Mouse (Mus musculus) megakaryocyte-erythroid progenitor cell, adult 5-6 weeks (primary cell): ENCODE data around the gene Hgd. TPM values are rescaled to one million over a fixed set of nuclear protein-coding genes. Genes with fewer than 3 reads are reported as not detected.

Experiments
- ATAC-seq: replicated peaks from 2 replicates; pipeline ENCODE4 v1.8.0; 2016; ENCODE audit warnings: mild to moderate bottlenecking, inconsistent platforms; ENCODE audit not compliant: severe bottlenecking, poor library complexity, low FRiP score, low TSS enrichment
- total RNA-seq, 2 experiments: library from RNA; stranded (forward) in 1 of 2; stranded (reverse) in 1 of 2; fragments of 200-1000, 215-1000 nt in 1 of 2; fragments of >200 nt in 1 of 2; fragmentation: Nextera tagmentation in 1 of 2; gene quantifications; 2 replicates each; pipeline ENCODE4 v1.2.3; 2014 to 2017

Hgd gene
- total RNA-seq, 2 experiments from 2014 or later: not detected

DNA sequence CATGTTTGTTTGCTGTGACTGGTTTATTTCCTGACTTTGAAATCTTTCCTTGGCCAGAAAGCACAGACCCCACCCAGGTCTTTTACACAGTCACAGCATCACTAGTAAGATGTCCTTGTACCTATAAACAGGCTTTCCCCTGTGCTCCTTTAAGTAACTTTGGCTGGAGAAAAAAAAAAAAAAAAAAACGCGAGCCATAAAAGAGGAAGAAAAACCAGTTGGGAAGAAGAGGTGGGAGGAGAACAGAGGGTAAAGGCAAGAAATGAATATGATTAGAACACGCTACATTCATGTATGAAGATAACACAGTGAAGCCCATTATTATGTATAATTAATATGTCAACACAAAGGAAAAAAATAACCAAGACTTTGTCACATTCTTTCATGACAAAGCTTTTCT, 4.6 kb upstream of the Hgd start:
- ATAC-seq: no peak

GRCm38 (mm10) chr16:37579591-37579990, 362 bp upstream of the Hgd start:
- no peak for ATAC-seq

DNA sequence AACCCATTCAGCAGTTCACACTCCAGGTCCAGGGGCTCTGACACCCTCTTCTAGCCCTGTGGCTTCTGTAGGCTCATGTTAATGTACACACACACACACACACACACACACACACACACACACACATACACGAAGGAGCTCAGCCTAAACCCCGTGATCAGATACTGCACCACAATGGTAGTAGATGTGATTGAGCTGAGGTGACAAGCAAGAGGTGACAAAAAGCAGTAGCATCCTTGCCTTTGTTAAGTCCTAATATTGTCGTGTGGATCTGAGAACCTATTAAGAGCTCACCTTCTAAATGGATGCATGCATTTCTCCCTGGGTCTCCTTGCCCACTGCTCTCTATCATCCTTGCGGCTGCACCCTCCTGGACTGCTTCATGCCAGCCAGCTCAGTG, 698 bp downstream of the Hgd start:
- no peak for ATAC-seq

- no peak for ATAC-seq
Observed at GRCm38 (mm10) chr16:37581901-37582300, 1.9 kb downstream of the Hgd start.

- ATAC-seq: no peak
Observed at GRCm38 (mm10) chr16:37583306-37583705, 3.4 kb downstream of the Hgd start.

DNA sequence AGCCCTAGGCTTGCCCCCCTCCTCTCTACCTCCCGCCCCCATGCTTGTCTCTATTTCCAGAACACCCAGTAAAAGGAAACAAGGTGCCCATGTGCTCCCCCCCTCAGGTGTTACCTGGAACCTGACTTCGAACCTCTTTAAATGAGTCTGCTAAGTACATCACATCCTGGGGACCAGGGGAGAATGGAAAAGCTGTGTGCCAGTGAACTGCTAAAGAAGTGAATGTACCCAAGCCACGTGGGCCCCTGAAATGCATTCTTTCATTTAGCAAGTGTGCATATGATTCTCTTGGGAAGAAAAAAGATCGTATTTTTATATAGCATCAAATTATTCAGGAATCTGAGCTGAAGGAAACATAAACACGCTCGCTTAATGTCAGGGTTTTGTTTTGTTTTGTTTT, 3.8 kb downstream of the Hgd start:
- ATAC-seq: no peak

DNA sequence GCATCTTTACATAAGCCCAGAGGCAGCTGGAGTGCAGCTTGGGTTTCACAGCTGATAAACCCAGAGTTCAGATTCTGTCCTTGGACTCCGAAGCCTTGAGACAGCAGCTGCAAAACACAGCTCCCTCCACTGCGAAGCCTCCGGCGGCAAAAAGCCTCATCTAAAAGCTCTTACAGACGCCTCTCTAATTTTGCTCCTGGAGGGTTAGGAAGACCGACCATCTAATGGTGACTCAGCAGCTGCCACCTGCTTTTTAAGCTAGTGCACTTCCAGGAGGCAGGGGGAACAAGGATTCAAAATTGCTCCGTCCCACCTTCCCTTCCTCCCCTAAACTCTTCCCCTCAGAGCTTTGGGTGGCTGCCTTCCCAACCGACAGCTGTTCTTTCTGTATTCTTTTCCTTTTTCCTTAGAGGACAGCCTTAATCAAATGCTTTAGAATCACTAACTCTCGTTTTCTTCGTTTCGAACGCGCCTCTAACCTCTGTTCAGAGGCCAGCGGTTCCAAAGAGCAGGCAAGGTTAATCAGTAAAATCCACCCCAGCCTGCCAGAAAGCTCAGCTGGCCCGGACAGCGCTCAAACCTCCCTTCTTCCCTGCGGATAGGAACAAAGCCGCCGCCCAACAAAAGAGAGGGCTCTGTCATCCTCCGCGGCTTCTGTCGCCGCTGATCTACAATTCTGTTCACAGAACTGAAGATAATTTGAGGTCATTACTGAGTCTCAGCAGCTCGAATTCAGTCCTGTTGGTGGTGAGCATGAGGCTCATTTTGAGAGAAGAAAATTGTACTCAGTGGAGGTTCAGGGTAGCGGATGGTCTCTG, 4.5 kb downstream of the Hgd start:
- ATAC-seq: peak; percentile 87

DNA sequence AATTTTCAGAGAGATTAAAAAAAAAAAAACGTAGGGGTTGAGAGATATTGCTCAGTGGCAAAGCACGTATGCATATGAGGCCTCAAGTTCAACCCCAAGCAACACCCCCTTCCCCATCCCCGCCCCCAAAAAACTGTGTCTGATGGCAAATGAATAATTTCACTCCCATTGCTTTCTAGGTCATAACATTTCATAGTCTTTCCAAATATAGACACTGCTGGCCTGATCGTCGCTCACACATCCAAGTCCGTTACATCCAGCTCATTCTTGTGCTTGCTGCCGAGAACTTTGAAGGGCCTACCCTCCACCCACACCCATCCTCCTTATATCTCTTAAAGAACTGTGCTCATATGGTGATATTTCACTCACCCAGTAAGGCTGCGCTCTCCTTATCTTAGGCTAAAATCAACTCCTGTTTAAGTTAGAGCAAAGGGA, 5.2 kb downstream of the Hgd start:
- ATAC-seq: no peak

GRCm38 (mm10) chr16:37590921-37591320, 11.0 kb downstream of the Hgd start:
- ATAC-seq: no peak

GRCm38 (mm10) chr16:37591551-37591950, 11.6 kb downstream of the Hgd start:
- no peak for ATAC-seq

DNA sequence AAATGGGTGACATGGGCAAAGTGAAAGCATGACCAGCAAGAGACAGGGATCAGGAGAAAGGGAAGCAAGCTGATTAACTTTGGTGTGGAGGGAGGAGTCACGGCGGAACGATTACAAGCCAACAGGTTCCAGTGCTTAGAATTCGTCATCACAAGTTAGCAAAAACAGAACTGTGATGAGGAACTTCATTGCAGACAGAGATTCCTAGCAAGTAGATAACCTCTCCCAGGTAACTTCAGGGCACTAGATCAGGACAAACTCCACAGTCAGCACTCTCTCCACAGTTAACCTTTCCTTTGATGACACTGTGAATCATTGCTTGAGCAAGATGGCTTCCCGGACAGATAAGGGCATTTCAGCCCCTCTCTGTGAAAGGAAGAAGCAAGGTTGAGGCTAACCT, 17.5 kb downstream of the Hgd start:
- ATAC-seq: no peak

GRCm38 (mm10) chr16:37598463-37598862, 18.5 kb downstream of the Hgd start:
- ATAC-seq: no peak

GRCm38 (mm10) chr16:37599326-37599725, 19.4 kb downstream of the Hgd start:
- no peak for ATAC-seq

DNA sequence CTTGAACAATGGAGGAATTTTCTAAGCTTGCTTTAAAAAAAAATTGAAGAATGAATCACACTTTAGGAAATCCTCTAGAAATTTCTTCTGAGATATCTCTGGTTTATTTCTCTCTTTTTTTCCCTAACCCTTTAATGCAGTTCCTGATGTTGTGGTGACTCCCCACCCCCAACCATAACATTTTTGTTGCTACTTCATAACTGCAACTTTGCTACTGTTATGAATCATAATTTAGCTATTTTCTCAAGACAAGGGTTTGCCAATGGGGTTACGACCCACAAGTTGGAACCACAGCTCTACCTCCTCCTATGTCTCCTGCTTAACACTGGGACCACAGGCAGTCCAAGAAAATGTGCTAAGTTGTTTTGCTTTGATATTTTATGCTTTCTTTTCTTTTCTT, 23.5 kb downstream of the Hgd start:
- ATAC-seq: no peak

DNA sequence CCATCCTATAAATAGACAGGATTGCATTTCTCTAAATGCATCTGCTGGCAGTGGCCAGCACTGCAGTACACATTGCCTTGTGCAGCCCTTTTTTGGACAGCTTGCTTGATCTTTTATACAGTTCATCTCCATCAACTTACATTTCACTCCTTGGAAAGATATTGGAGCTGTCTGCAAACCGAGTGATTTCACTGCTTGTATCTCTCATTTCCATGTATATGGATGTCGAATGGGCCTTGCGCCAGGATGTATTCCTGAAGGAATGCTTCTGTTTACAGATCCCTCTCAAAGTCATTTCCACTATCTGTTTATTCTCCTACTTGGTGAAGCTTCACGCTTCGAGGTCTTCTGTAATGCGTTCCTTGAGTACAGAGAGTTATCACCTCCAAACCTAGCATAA, 24.3 kb downstream of the Hgd start:
- ATAC-seq: no peak

GRCm38 (mm10) chr16:37610333-37610732, 30.4 kb downstream of the Hgd start:
- ATAC-seq: no peak

DNA sequence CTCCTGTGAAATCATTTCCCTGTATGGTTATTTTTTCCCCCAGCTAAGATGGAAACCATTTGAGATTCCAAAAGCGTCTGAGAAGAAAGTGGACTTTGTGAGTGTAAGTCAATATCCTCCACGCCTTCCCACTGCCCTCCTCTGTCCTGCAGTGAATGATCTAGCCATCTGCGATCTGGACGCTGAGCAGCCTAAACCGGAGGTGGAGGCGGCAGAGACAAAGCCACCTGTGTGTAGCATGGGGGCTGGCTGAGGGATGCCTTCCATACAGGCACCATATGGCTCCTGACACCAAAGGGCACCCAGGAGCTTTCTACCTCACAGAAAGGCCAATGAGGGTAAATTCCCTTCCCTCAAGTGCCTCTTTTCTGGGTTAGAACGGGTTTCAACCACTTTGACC, 31.1 kb downstream of the Hgd start:
- no peak for ATAC-seq

- ATAC-seq: no peak
Observed at GRCm38 (mm10) chr16:37612013-37612412, 32.1 kb downstream of the Hgd start.

DNA sequence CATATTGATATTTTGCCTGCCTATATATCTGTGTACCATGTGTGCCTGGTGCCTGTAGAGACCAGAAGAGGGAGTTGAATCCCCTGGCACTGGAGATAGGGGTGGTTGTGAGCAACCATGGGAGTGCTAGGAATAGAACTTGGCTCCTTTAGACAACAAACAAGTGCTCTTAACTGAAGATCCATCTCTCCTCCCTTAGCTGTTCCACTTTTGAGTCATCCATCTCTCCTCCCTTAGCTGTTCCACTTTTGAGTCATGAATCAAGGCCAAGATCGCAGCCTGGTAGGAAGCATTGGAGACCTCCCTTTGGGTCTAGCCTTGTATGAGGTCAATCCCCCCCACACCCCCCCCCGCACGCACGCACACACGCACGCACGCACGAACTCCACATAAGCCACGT, 34.6 kb downstream of the Hgd start:
- ATAC-seq: no peak

GRCm38 (mm10) chr16:37615429-37615828, 35.5 kb downstream of the Hgd start:
- ATAC-seq: no peak

DNA sequence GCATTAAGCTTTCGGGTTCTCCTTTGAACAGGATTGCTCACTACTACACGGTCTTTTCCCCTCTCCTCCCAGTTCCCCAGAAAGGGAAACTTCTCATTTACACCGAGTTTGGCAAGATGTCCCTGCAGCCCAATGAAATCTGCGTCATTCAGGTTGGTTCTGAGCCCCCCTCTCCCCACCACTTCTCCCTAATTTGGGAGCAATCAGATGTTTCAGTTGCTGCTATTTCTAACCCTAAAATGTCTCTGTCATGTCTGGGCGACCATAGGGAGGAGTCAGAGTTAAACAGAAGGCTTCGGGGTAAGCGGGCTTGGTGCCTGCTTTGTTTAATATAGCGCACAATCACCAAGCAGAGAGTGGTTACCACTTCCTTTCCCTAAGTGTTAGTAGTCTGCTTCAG, 36.2 kb downstream of the Hgd start:
- no peak for ATAC-seq

DNA sequence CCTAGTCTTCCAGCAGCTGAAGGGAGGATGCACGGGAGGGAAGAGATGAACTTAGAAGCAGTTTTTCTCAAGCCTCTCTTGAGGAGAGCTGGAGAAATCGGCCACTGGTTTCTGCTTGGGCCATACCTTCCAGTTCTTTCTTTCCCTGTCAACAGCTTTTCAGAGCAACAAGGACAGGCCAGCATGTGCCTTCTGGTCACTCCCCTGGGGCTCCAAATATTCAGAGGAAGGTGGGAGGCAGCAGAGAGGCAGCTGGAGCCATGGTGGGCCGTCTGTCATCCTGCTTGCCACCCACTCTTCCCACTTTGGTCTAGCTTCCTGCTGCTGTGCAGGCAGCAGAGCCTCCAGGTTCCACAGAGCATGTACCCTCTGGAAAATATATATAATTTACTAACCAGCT, 37.7 kb downstream of the Hgd start:
- ATAC-seq: no peak
